Mouse (Mus musculus): ENCODE data around the gene Tert. TPM values are rescaled to one million over a fixed set of nuclear protein-coding genes. Genes with fewer than 3 reads are reported as not detected.

Tert gene
- total RNA-seq, 1 experiment from 2014 or later: 5.7 TPM

DNA sequence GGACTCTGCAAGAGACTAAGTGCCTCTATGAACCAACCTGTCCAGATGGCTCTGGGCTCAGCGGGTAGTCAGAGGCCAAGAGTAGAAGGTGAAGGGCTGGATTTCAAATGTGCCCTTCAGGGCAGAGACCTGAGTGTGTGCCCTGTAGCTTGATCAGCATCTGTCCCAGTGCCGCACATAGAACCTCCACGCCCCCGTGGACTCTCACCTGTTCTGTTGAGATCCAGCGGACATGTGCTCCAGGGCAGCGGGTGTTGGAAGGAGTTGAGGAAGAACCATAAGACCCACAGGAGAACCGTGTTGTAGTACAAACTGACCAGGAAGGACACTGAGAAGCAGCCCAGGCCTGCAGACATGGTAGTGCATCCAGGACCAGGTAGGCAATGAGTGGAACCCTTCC, 48.5 kb downstream of the Tert start:
- no peak for DNase-seq

DNA sequence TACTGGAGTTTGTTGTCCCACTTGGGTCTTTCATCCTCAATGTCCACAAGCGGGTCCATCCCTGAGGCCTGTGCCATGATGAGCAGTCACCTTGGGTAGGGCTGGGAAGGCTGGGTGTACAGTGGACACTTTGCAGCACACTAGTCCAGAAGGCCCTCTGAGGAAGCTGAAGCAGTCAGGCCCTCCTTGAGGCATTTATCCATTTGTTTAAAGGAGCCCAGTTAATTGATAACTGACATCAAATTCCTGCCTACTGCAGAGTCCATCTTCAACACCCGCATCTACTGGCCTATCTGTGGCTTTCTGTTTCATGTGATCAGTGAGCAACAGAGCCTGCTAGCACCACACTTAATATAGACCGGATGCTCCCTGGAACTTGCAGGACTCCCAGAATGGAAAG, 51.1 kb downstream of the Tert start, which contains the start of gene Slc6a18:
Gene Slc6a18, minus strand, starts transcription at position 171 of the 400 bp plus-strand sequence.
- no peak for DNase-seq

DNA sequence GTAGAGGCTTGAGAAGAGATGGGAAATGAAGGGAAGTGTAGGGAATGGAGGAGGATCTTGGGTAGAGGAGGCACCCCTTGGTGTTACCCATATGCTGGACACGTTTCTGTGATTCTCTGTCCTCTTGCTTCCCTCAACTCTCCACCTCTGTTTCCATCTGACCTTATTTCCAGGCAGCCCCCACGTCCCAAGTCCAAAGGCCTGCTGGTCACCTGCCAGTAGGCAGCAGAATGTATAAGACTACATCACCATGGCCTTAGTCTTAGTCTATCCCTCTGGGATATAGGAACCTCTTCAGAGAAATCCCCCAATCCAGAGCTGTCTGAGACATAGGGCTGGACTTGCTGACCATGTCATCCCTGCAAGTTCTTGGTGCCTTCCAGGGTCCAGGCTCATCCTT, 52.6 kb downstream of the Tert start:
- no peak for DNase-seq

DNA sequence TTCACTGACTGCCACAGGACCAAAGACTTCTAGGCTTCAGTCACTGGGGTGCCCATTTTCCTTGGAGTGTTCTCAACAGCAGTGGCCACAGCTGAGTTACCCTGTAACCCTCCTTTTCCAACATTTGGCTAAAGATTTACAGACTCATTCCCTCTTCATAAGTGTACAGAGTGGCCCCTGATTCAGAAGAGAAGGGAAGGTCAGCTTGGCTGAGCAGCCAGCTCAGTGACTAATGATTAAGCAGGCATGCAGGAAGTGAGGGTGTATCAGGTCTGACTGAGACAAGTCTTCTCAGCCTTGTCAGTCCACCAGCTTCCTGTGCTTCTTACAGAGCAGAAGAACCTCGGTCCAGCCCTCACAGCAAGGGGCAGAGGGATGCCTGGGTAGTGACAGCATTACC, 53.7 kb downstream of the Tert start:
- DNase-seq: peak; percentile 37

DNA sequence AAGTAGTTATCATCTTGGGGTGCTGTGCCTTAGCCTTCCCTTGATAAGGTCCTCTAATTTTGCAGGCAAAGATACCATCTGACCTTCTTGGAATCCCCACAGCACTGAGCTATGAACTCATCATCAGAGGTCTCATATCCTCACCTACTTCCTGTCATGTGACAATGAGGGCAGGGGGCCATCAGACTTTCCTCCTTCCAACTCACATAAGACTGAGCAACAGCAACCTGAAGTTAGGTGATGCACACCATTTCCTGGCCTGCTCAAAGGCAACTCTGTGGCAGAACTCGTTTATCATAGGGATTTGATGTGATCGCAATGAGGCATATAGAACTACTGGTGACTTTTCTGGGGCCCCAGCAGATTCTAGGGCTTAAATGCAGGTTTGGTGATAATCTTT, 55.5 kb downstream of the Tert start:
- DNase-seq: no peak

DNA sequence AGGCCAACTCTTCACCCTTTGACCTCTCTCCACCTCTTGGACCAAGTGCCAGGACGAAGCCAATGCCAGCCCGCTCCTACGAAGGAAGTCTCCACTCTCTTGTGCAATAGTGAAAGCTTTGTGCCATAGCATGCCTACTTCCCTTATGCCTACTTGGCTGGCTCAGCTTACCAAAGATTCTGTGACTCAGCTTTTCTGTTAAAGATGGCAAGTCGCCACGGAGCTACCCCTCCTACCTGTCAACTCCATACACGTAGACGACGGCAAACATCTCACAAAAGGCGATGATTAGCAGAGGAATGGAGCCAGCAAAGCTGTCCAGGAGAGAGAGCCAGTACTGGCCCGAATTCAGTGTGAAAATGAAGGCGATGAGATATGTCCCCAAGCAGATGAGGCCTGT, 57.0 kb downstream of the Tert start:
- peak; percentile 63 for DNase-seq

DNA sequence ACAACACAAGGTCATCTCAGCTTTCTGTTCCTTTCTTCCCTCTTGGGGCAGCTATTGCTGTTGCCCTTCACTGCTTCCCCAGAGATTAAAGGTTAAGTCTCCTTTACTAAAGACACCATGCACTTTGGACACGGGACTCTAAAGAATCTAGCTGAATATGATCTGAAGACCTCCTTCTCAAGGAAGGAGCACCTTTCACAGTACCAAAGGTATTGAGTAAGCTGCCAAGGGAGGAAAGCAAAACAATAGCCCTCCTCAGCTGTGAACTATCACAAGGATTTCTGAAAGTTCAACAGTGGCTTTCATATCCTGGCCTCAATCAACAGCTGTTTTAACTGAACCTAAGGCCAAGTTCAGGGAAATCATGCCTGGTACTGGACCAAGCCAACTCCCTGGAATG, 57.7 kb downstream of the Tert start:
- DNase-seq: no peak

DNA sequence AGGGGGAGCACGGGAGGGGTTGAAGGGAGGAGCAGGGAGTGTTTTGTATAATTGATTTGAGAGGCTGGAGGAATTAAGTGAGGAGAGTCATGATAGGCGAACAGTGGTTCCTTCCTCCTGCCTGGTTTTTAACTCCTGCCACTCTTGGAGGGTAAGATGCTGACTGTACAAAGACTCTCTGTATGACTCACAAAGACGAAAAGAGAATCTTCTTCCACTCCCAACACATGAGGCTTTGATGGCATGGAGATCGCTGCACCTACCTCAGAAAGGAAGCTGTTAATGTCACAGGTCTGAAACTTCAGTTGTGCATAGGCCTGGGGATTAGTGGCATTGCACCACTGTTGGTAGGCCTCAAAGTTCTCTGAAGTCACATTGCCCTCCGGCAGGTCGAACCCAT, 58.8 kb downstream of the Tert start:
- DNase-seq: no peak

DNA sequence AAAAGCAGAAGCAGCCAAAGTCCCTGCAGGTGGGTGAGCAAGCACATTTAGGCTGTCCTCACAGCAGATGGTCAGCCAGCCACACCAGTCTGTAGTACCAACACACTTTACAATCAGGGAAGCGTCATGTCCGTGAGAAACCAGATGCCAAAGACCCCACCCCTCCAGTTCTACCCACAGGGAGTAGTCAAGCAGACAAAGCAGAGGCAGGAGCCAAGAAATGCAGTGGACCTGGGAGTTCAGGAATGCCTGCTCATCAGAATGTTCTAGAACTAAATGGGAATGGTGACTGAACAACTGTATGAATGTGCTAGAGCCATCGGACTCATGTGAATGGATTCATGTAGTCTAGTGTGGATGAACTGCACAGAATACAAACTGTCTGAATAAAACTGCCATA, 60.9 kb downstream of the Tert start:
- DNase-seq: no peak

DNA sequence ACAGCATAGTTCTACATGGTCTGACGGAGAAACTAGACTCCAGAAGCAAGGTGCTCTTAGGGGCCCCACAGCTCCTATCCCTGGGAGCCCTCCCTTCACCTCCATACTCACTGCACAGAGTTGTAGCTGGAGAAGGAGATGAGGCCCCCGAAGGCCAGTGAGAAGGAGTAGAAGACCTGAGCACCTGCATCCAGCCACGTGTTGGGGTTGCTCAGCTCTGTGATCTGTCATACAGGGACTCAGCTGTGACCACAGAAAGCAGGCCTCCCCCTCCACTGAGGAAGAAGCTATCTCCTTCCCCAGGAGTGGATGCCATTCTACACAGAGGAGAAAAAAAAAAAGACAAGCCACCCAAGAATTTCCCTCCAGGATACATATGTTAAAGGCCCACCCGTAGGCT, 62.2 kb downstream of the Tert start:
- no peak for DNase-seq

DNA sequence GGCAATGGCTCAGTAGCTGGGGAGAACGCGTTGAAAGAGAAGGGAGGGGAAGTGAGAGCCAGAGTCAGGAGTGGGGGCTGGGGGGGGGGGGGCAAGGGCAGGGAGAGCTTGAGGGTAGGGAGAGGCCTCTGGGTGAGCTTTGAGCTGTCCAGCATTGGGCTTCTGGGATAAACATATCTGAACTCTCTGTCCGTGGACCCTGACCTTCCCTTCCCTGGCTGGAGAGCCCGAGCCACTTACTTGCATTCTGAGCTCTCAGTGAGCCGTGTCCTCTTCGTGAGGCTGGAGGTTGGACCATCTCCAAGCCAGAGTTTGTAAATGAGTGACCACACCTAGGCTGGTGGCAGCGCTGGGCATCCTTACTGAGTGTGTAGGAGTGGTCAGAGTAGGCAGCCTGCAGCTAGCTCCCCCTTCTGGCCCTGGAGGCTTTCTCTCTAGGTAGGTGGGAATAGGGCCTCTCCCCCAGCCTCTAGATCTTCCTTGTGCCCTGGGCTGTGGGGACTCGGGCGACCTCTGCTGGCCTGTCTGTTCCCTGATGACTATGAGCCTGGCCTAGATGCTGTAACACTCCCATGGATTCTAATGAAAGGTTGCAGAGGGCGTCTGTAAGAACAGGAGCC, 65.6 kb downstream of the Tert start:
- DNase-seq: peak; percentile 84

DNA sequence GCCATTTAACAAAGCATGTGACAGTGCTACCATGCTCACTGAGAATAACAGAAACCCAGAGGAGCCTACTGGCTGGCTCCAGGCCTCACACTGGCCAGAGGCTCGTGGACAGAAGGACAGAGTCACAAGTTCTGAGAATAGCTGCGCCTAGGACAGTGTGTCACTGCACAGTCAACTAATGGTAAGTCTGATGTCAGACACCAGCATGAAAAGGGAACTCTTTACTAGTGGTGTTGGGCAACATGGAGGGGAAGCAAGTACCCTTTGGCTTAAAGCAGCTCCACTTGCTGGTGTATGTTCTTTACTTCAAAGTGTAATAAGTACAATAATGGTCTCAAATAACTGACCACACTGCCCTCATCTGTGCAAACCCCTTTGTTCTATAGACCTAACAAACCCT, 66.6 kb downstream of the Tert start:
- DNase-seq: no peak

DNA sequence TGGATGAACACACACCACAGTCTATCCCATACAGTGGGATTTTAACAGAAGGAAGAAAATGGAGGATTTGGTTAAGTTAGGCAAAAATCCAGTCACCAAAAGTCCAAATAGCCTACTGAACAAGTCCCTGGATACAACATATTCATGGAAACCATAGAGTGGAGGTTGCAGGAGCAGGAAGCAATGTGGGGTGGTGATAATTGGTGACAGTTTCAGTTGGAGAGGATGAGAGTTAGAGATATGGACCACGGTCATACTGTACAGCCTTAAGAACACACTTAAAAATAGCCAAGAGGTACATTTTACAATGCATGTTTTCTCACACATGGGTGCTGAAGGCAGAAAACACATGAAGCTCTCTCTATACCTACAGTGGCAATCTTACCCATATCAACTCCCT, 68.3 kb downstream of the Tert start:
- DNase-seq: no peak

DNA sequence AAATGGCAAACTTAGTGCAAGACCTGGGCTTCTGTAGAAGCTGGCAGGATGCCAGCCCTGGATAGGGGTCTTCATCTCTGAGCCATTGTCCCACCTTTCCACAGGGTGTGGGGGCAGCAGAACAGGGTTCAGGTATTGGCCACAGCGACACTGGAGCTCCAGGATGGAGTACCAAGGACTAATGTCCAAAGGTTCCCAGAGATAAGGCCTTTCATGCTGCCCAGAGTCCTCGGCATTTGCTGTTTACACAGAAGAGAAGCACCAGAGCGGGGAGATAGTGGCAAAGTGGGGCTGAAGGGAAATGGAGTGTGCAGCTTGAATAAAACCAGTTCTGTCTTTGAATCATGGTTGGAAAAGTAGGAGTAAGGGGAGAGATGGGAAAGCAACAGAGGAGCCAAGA, 69.8 kb downstream of the Tert start:
- no peak for DNase-seq

Other genes with a start within 250 kb of the Tert start
- 17.3 and 18.9 TPM in 2 replicates for gene Lpcat1, start 159.7 kb upstream of the Tert start, total RNA-seq (2021)
- gene Slc6a3, start 90.2 kb upstream of the Tert start, total RNA-seq (2021): 0.11 TPM in 1 of 2 replicates, not detected in the other
- 106 and 122 TPM in 2 replicates for gene Clptm1l, start 22.9 kb upstream of the Tert start, total RNA-seq (2021)
- not detected in 2 replicates for gene Slc6a18, start 51.1 kb downstream of the Tert start, total RNA-seq (2021)
- 0.37 and 0.98 TPM in 2 replicates for gene Slc6a19, start 78.0 kb downstream of the Tert start, total RNA-seq (2021)
- gene Slc12a7, start 106.2 kb downstream of the Tert start, total RNA-seq (2021): 32.3 and 34.2 TPM in 2 replicates
- gene Nkd2, start 220.7 kb downstream of the Tert start, total RNA-seq (2021): 1.9 and 2.7 TPM in 2 replicates